Mouse (Mus musculus) thymus, adult 18-20 months (tissue): ENCODE results near the gene Tob2.

Experiments used
- DNase-seq, 2 experiments: peaks; one replicate each; pipeline ENCODE4 v3.0.0; 2022; ENCODE audit warnings: mixed read lengths in 2 of 2

The Tob2 gene

DNA sequence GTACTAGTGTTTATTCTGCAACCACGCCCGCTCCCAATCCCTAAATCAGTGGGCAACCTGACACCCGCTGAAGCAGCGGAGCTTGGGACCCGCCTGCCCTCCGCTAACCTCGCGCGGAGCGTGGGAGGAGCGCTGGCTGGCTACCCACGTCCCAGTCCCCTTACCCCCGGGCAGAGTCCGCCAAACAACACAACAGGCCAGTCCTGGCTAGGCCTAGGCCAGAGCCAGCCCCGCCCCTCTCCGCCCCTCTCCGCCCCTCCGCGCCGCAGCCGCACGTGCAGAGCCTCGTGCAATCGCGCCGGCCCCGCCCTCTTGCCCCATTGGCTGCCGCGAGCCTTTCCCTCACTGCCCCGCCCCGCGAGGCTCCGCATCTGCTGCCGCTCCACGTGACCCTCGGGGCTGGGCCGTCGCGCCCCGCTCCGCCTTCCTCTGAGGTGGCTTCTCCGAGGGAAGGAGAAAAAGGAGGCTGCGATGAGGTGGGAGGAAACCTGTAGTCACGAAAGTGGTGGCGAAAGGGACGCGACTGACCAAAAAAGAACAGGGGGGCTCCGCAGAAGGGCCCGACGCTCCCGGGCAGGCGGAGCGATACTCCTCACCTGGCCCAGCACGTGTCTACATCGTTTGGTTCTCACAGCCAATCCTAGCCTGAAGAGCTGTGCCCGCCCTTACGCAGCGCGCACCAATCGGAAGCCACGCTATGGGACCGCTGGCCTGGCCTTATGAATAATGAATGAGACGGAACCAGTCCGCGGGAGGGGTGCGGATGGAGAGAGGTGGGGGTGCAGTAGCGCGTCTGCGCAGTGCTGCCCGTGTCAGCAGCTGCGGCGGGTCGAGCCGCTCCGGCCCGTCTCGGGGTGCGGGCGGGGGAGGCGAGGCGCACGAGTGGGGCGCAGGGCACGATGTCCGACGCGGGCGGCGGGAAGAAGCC lies 47.7 kb downstream of the Tob2 start:
- peak; percentile 96 to 97 for DNase-seq

DNA sequence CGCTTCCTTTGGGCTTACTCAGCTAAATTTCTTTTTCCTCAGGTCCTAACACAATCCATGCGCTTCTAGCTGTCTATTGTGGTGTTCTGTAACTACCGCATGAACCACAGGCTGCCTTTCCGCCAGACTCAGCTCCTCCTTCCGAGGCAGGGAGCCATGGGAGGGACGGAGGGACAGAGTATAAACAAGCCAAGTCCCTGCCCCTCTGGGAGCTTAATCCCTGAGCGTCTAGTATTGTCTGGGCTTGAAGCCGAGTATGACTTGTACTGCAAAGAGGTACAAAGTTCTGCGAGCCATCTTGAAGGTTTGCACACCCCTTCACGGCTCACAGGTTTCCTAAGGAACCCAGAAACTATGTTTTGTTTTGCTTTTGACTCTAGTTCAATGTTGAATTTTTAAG lies 48.4 kb downstream of the Tob2 start:
- DNase-seq: peak; percentile 43 to 55

DNA sequence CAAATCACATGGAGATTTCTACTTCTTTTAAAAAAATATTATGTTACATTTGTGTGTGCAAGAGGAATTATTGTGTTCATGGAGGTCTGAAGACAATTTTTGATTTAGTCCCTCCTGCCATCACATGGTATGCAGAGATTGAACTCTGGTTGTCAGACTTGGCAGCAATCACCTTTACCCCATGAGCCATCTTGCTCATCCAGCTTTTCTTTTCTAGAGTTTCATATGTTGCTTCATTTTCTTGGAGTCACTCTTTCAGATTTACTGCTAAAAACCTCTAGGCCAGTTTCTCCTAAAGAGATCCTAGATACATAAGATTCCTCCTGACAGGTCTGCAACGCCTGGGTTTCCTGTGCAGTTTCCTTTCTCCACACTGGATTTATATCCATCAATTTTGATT lies 49.0 kb downstream of the Tob2 start:
- no peak for DNase-seq

DNA sequence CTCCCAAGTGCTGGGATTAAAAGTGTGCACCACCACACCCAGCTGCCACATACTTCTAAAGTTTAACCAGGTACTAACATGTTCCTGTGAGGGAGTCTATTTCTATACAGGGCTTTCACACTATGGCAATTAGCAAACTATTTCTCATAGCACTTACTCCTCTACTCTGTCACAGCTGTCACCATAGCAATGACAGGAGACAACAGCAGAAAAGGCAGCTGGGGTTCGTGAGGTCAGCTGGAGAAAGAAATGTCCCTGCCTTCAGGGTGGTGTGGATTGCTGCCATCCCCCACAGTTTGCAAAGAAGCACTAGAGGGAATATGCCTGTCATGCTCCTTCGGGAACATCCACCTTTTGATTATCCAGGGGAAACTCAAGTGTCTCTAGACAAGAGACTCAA lies 49.8 kb downstream of the Tob2 start:
- no peak for DNase-seq

DNA sequence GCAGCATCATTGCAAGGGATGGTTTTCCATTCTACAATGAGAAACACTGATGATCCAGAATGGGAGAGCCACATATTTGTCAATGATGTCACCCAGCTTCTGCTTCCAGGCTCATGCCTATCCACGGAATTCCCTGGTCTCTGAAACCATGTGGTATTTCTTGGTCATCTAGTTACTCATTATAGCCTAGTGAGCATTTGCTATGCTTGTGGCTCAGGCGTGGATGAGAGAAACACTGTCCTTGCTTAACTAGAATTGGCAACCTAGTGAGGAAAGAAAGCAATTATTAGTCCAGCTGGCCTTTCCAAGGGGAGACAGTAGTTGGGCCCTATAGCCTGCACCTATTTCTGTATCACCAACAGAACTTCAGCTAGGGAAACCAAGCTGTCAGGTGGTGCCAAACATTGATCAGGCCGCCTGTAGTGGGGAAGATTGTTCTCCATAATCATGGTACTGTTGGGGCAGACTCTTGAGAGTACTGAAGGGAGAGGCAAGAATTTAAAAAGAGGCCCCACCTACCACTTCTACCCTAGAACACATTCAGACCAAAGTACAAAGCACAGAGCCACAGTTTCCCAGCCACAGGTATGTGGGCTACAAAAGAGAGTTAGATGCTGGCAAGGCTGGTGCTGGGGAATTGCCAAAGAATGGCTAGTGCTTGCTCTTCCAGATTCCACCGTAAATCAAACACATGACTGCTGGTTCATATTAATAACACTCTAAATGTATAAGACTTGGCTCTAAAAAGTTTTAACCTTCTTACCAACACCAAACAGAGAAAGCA lies 51.8 kb downstream of the Tob2 start:
- DNase-seq: no peak

DNA sequence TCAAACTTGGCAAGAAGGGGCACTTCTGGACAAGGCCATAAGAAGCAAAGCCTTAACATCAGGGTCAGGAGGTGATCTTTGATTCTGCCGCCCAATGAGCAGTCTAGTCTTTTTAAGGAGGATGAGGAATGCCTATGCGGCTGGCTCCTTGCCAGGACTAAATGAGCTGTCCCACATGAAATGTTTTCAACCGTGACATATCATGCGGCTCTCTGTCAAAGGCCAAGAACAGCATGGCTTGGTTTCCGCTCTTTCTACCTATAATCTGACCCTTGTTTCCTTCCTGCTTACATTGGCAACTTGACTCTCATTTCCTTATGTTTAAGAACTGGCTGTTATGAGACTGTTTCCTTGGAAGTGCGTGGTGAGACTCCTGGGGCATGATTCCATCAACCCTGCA lies 53.0 kb downstream of the Tob2 start:
- DNase-seq: no peak

DNA sequence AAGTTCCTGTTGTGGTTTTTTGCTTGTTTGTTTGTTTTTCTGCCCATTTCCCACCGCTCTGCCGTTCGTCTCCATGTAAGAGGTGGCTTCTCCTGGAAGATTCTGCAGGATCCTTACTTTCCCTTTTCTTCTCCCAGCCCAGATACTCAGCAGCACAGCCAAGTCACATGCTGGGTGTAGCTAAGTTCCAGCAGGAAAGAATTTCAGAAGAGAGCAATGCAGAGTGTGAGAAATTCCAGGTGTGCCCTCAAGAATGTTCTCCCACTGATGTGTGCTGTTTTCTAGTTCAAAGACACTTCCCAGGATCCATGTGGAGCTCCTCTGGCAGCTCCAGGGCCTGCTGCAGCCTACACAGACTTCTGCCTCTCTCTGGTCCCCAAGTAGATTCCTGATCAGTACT lies 53.7 kb downstream of the Tob2 start:
- no peak for DNase-seq

DNA sequence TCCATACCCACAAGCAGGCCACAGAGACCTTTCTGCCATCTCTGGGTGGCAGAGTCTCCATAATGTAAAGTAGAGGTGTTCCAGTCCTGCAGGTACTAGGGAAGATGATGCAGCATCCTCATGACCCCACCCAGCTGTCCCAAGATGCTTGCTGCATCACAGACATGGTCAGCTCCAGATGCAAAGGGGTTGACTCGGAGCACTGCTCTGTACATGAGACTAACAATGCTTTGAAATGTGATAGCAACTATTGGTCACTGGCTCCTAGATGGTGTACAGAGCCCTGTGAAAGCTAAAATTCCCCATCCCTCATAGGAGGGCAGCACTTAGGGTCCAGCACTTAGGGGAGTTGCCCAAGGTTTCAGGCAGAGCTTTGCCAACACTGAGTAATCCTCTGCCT lies 54.4 kb downstream of the Tob2 start:
- no peak for DNase-seq

DNA sequence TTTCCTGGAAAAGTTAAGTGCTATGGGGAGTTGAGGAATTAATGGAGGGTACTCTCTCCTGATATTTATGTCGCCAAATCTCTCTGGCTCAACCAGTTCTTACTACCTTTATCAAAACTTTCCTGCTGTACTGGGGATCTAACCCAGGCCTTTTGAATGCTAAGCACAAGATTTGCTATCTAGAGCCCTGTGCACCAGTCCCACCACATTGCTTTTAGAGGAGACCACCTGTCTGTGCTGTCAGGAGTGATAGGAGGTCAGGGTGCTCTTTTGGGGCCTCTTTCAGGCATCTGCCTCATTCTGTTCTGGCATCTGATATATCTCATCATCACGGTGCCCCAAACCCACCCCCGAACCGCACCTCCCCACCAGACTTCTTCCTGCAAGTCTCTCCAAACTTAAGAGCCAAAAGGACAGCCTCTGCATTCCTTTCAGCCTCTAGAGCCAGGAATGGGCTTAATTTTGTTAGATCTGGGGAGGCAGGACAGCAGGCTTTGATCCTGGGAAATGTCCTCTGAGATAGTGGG lies 55.1 kb downstream of the Tob2 start:
- DNase-seq: no peak

DNA sequence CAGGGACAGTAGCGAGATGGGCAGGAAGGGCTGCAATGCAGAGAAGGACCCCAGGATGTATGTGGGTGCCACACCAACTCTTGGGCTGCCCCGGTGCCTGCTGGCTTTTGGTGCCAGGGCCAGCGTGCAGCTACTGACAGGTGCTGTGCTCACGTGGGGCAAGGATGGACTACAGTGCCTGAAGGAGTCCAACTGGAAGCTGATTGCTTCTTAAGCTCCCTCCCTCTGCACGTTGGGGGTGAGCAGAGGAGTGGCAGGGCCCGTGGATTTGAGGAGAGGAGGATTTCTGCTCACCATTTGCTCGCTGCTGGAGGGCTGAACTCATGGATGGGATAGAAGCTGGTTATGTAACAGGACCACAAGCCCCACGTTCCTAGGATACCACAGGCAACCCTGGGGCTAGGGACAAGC lies 55.6 kb downstream of the Tob2 start:
- no peak for DNase-seq

DNA sequence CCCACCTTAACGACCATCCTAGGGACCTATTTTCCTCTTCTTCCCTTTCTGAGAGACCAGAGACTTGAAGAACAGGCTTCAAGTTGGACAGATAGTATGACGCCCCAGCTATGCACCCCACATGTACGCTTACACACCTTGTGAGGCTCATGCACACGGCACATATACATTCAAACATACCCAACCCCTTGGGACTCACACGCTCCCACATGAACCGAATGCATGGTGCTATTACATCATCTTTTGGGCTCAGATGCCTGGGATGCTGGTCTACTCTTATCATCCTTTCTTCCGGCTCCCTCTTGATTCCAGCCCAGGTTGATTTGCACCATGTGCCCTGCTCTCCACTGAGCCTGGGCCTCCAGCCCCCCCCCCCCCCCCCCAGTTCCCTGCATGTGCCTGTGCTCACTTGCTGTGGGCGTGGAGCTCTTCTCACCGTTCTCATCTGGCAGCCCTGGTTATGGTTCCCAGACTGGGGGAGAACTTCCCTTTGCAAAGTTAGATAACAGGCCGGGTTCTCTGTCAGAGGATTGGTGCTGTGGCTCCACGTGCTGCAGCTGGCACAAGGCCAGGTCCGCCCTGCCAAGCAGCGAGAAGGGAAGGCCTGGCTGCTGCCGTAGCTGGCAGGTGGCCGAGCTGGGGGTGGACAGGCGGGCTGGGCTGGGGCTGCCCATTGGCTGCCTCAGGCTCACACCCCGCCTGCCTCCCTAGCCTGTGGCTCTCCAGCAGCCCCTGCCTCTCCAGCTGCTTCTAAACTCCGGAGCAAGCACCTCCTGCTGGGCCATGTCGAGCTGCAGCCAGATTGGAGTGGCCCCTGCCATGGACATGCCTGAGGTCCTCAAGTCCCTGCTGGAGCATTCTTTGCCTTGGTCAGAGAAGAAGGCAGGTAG lies 56.4 kb downstream of the Tob2 start, which contains the start of gene Tef:
TSS of gene Tef (plus strand) at position 421 of the 890 bp plus-strand sequence.
- DNase-seq: peak; percentile 74 to 76

DNA sequence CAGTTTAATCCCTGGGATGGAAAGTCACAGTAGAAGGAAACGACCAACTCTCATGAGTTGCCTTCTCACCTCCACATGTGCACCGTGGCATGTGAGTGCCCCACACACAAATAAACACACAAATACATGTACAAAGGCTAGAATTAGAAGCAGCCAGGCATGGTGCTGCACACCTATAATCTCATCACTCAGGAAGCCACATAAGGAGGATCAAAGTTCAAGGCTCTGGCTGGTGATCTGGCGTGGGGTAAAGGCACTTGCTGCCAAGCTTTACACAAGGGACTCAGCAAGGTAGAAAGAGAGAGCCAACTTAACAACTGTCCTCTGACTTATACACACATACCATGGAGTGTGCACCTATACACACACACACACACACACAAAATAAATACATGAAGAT lies 58.2 kb downstream of the Tob2 start:
- DNase-seq: no peak

DNA sequence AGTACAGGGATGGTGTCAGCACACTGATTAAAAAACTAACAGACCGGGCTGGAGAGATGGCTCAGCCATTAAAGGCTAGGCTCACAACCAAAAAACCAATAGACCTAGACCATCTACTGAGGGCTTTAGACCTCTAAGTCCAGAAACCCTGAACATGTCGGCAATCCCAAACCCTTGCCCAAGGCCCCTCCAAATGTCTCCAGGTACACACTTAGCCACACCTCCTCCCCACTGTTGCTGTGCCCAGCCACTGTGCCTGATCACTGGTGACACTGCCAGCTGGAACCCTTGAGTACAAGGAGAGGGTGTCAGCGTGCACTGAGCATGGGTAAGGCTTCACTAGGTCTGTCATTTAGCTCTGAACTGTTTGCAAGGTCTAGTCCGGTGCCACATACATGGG lies 60.2 kb downstream of the Tob2 start:
- DNase-seq: no peak
